ENCODE assay signal across 8 mouse cellular contexts in genomic region chr11:115475758-115476237, GRCm38 (mm10). TPM values are rescaled to one million over a fixed set of nuclear protein-coding genes. Genes with fewer than 3 reads are reported as not detected.
A peak's percentile ranks its signal among the peaks of the same experiment; 100 is the strongest.
DNase-seq lines count a peak whose midpoint lies in the region; ATAC-seq and TF ChIP-seq lines count a peak whose summit lies in the region.

No protein-coding gene starts in this region.

- TF ChIP-seq CTCF in thymus, adult 2 months (IDR thresholded peaks at IDR 0.05; ENCODE audit: borderline replicate concordance, control insufficient read depth, extremely low read depth, insufficient read depth, low read length, poor library complexity) = 0 out of 2 replicates have a peak, but pooled peaks have one; percentile 35
- no peak for TF ChIP-seq CTCF in liver, embryonic 14.5 days (IDR thresholded peaks at IDR 0.05; ENCODE audit: low read depth)

- peak overlapping the region; percentile 87 for H3K9ac ChIP-seq in liver, embryonic 14.5 days (replicated peaks)

- TF ChIP-seq POLR2A in thymus, adult 2 months (IDR thresholded peaks at IDR 0.05; ENCODE audit: control insufficient read depth, extremely low read depth, insufficient read depth, low read length, poor library complexity) = peak; percentile 35; the same call in 1 of the 2 replicates

- 0 out of 2 replicates have a peak, but pooled peaks have one; percentile 23 for ATAC-seq in cerebellum, adult (ENCODE audit: insufficient number of reproducible peaks, low FRiP score, low TSS enrichment)
- peak; percentile 49 for ATAC-seq in liver, embryonic 14.5 days (ENCODE audit: insufficient read depth)

- peak overlapping the region; percentile 86 for H3K4me3 ChIP-seq in thymus, adult 2 months (ENCODE audit: control insufficient read depth, insufficient read depth, low read length)
- peak overlapping the region; percentile 73 to 81 for H3K4me3 ChIP-seq in liver, embryonic 14.5 days (ENCODE audit: insufficient read depth in 1 of 2, low read depth in 2 of 2, low read length in 2 of 2)

- H3K9me3 ChIP-seq in liver, embryonic 14.5 days (ENCODE audit: control insufficient read depth, low read length) = no peaks in the 10 kb centered on the region

- WGBS in thymus, adult 2 months = under 1% methylated on average over 28 of the region's 28 CpGs
- WGBS in liver, embryonic 14.5 days (ENCODE audit: insufficient replicate concordance) = 2% methylated on average over 28 of the region's 28 CpGs

- H3K27ac ChIP-seq in thymus, adult 2 months (ENCODE audit: control insufficient read depth, insufficient read depth, low read length) = peak overlapping the region; percentile 84
- no peak overlapping the region; the same call in 1 of the 2 replicates for H3K27ac ChIP-seq in liver, embryonic 14.5 days

- TF ChIP-seq EP300 in liver, embryonic 14.5 days (IDR thresholded peaks at IDR 0.05; ENCODE audit: low read depth) = no peak

- H3K36me3 ChIP-seq in thymus, adult 2 months (ENCODE audit: control insufficient read depth, insufficient read depth, low read length) = peaks cover 19% of the 10 kb centered on the region; the same call in 1 of the 2 replicates
- no peaks in the 10 kb centered on the region for H3K36me3 ChIP-seq in liver, embryonic 14.5 days (replicated peaks; ENCODE audit: control insufficient read depth, insufficient read depth, low read depth)

- H3K27me3 ChIP-seq in thymus, adult 2 months (ENCODE audit: control insufficient read depth, insufficient read depth, low read length) = no peaks in the 10 kb centered on the region
- H3K27me3 ChIP-seq in liver, embryonic 14.5 days (ENCODE audit: control insufficient read depth, insufficient read depth, low read length) = no peaks in the 10 kb centered on the region

- H3K4me2 ChIP-seq in liver, embryonic 14.5 days (ENCODE audit: low read depth) = peak overlapping the region; percentile 93

- no peak for DNase-seq in cerebellum, adult 11-12 months
- DNase-seq in thymus, adult 2 months = no peak
- DNase-seq in thymus, postnatal 14 days = no peak
- no peak for DNase-seq in liver, embryonic 14.5 days (ENCODE audit: low read depth in 3 of 3, low spot score in 3 of 3)
- no peak for DNase-seq in adrenal gland, adult (ENCODE audit: inconsistent age in 2 of 2, low spot score in 1 of 2)
- DNase-seq in frontal cortex, adult 2 months (ENCODE audit: extremely low spot score in 1 of 2, low spot score in 1 of 2) = no peak
- DNase-seq in embryo, embryonic 9.5 days (ENCODE audit: extremely low spot score) = no peak

- H3K4me1 ChIP-seq in thymus, adult 2 months (replicated peaks; ENCODE audit: control insufficient read depth, insufficient read depth, low read length) = peaks cover 43% of the 10 kb centered on the region
- peaks cover 12 to 20% of the 10 kb centered on the region in 2 experiments for H3K4me1 ChIP-seq in liver, embryonic 14.5 days (replicated peaks; ENCODE audit: control insufficient read depth in 2 of 2, insufficient read depth in 2 of 2, low read length in 1 of 2)

RNA-seq across cellular contexts. Expression of gene Armc7, which starts 0.3 kb away (rescaled TPM):
- polyA plus RNA-seq in thymus, adult 2 months (2012; rRNA removed) = 86.1 and 91.3 TPM in 2 replicates
- polyA plus RNA-seq in liver, embryonic 14.5 days (2012; rRNA removed) = 2.1 and 2.2 TPM in 2 replicates
- 2.0 and 2.2 TPM in 2 replicates for polyA plus RNA-seq in liver, embryonic 14.5 days (2014; fragmentation: Nextera tagmentation; extraction: Ambion mirVana)
- polyA plus RNA-seq in frontal cortex, adult 2 months (2012; rRNA removed) = 9.9 TPM in 2 replicates

RNA-seq across cellular contexts. Expression of gene Slc16a5, which starts 13.5 kb away (rescaled TPM):
- polyA plus RNA-seq in thymus, adult 2 months (2012; rRNA removed) = 446 and 456 TPM in 2 replicates
- polyA plus RNA-seq in liver, embryonic 14.5 days (2012; rRNA removed) = 0.02 TPM in 2 replicates
- 0.05 TPM in 1 of 2 replicates, not detected in the other for polyA plus RNA-seq in liver, embryonic 14.5 days (2014; fragmentation: Nextera tagmentation; extraction: Ambion mirVana)
- 0.06 TPM in 1 of 2 replicates, not detected in the other for polyA plus RNA-seq in frontal cortex, adult 2 months (2012; rRNA removed)

RNA-seq across cellular contexts. Expression of gene Nt5c, which starts 15.9 kb away (rescaled TPM):
- 122 and 145 TPM in 2 replicates for polyA plus RNA-seq in thymus, adult 2 months (2012; rRNA removed)
- 27.8 and 31.9 TPM in 2 replicates for polyA plus RNA-seq in liver, embryonic 14.5 days (2012; rRNA removed)
- 50.7 and 50.9 TPM in 2 replicates for polyA plus RNA-seq in liver, embryonic 14.5 days (2014; fragmentation: Nextera tagmentation; extraction: Ambion mirVana)
- polyA plus RNA-seq in frontal cortex, adult 2 months (2012; rRNA removed) = 73.9 and 74.9 TPM in 2 replicates

RNA-seq across cellular contexts. Expression of gene Trim80, which starts 35.5 kb away (rescaled TPM):
- 0.79 and 0.80 TPM in 2 replicates for polyA plus RNA-seq in thymus, adult 2 months (2012; rRNA removed)
- polyA plus RNA-seq in liver, embryonic 14.5 days (2012; rRNA removed) = 0.07 and 0.10 TPM in 2 replicates
- 0.06 and 0.13 TPM in 2 replicates for polyA plus RNA-seq in liver, embryonic 14.5 days (2014; fragmentation: Nextera tagmentation; extraction: Ambion mirVana)
- polyA plus RNA-seq in frontal cortex, adult 2 months (2012; rRNA removed) = 0.06 and 0.17 TPM in 2 replicates

RNA-seq across cellular contexts. Expression of gene Jpt1, which starts 38.4 kb away (rescaled TPM):
- 654 and 686 TPM in 2 replicates for polyA plus RNA-seq in thymus, adult 2 months (2012; rRNA removed)
- 138 and 151 TPM in 2 replicates for polyA plus RNA-seq in liver, embryonic 14.5 days (2012; rRNA removed)
- 233 and 256 TPM in 2 replicates for polyA plus RNA-seq in liver, embryonic 14.5 days (2014; fragmentation: Nextera tagmentation; extraction: Ambion mirVana)
- 209 and 216 TPM in 2 replicates for polyA plus RNA-seq in frontal cortex, adult 2 months (2012; rRNA removed)

Comparison
In these comparisons a context has a peak if more than half of its experiments do, and no peak if none do; other contexts are left out.
1. RNA of gene Slc16a5, which starts 13.5 kb away (polyA plus RNA-seq): 446 to 456 TPM in thymus, adult 2 months; 0.06 TPM in frontal cortex, adult 2 months and 0.02 to 0.05 TPM in liver, embryonic 14.5 days; every median in the first group is over 100 times any median in the second.